ENCODE assay signal across 16 mouse cellular contexts in the genomic region with DNA sequence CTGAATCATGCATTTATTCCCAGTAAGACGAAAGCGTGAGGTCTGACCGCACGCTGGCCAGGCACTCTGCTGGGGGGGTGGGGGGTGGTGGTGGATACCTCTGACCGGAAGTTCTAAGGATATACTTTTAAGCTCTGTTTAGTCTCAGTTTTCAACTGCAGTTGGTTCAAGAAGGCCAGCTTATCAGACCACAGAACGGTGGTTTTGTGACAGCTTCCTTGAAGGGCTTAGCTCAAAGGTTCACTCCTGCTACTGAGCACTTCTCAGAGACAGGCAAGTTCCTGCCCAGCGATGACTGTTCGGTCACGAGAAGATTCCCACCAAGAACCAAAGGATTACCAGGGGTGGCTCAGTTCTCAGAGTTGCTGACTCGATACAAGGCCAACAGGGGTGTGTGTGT. TPM values are rescaled to one million over a fixed set of nuclear protein-coding genes. Genes with fewer than 3 reads are reported as not detected.
DNase-seq lines count a peak whose midpoint lies in the region; ATAC-seq and TF ChIP-seq lines count a peak whose summit lies in the region.
"Had no signal": no experiment of that assay in that cellular context is flagged by ENCODE, and none has a peak within 500 bp of the region (broad histone marks: within the 10 kb centered on the region; RNA-seq: fewer than 3 reads in every experiment).

No protein-coding gene starts in this region.

- 0 out of 2 replicates have a peak overlapping the region, but pooled peaks have one; percentile 31 for H3K4me2 ChIP-seq in heart, embryonic 13.5 days
- H3K4me2 ChIP-seq in liver, embryonic 14.5 days (ENCODE audit: low read depth) = peak overlapping the region; percentile 57
- H3K4me2 ChIP-seq: hindbrain, embryonic 15.5 days had no signal

- no peak overlapping the region for H3K4me3 ChIP-seq in heart, embryonic 13.5 days
- no peak overlapping the region for H3K4me3 ChIP-seq in liver, embryonic 14.5 days (ENCODE audit: insufficient read depth in 1 of 2, low read depth in 2 of 2, low read length in 2 of 2)
- H3K4me3 ChIP-seq: hindbrain, embryonic 15.5 days; layer of hippocampus, adult 2 months had no signal

- no peaks in the 10 kb centered on the region for H3K27me3 ChIP-seq in heart, embryonic 13.5 days (replicated peaks)
- no peaks in the 10 kb centered on the region for H3K27me3 ChIP-seq in liver, embryonic 14.5 days (ENCODE audit: control insufficient read depth, insufficient read depth, low read length)
- H3K27me3 ChIP-seq: hindbrain, embryonic 15.5 days had no signal

- DNase-seq in heart, adult 9 months (ENCODE audit: low spot score in 2 of 2) = no peak
- peak; percentile 34 for DNase-seq in thymus, postnatal 0 days (ENCODE audit: low spot score)
- no peak for DNase-seq in thymus, postnatal 4 days
- no peak for DNase-seq in liver, embryonic 14.5 days (ENCODE audit: low read depth in 3 of 3, low spot score in 3 of 3)
- DNase-seq in yolk sac, embryonic 10.5 days (ENCODE audit: low spot score) = peak; percentile 35
- DNase-seq in urinary bladder, postnatal 10 days (ENCODE audit: low spot score) = no peak
- DNase-seq in layer of hippocampus, postnatal 10 days (ENCODE audit: low spot score in 2 of 2) = no peak
- DNase-seq: cerebellum, adult 18-20 months; kidney, adult 9 months; lung, postnatal 10 days; thymus, postnatal 14 days had no signal

- H3K4me1 ChIP-seq in heart, embryonic 13.5 days = peaks cover 57% of the 10 kb centered on the region
- H3K4me1 ChIP-seq in liver, embryonic 14.5 days (replicated peaks; ENCODE audit: control insufficient read depth in 2 of 2, insufficient read depth in 2 of 2, low read length in 1 of 2) = peaks cover 16 to 23% of the 10 kb centered on the region in 2 experiments

- H3K9me3 ChIP-seq in heart, embryonic 13.5 days = no peaks in the 10 kb centered on the region
- no peaks in the 10 kb centered on the region for H3K9me3 ChIP-seq in liver, embryonic 14.5 days (ENCODE audit: control insufficient read depth, low read length)
- H3K9me3 ChIP-seq: hindbrain, embryonic 15.5 days had no signal

- 45% methylated on average over 10 of the region's 10 CpGs for WGBS in heart, embryonic 13.5 days
- WGBS in liver, embryonic 14.5 days (ENCODE audit: insufficient replicate concordance) = 8% methylated on average over 10 of the region's 10 CpGs

- no peak for TF ChIP-seq EP300 in liver, embryonic 14.5 days (IDR thresholded peaks at IDR 0.05; ENCODE audit: low read depth)

- ATAC-seq in heart, embryonic 13.5 days (ENCODE audit: extremely low read depth, insufficient number of reproducible peaks, low FRiP score, low TSS enrichment) = no peak
- ATAC-seq in liver, embryonic 14.5 days (ENCODE audit: insufficient read depth) = no peak

- no peak for TF ChIP-seq CTCF in liver, embryonic 14.5 days (IDR thresholded peaks at IDR 0.05; ENCODE audit: low read depth)

- peaks cover 69% of the 10 kb centered on the region for H3K36me3 ChIP-seq in heart, embryonic 13.5 days
- H3K36me3 ChIP-seq in liver, embryonic 14.5 days (replicated peaks; ENCODE audit: control insufficient read depth, insufficient read depth, low read depth) = peaks cover 60% of the 10 kb centered on the region

- peak overlapping the region; percentile 88 for H3K27ac ChIP-seq in heart, embryonic 13.5 days (replicated peaks)
- H3K27ac ChIP-seq in liver, embryonic 14.5 days = peak overlapping the region; percentile 69
- H3K27ac ChIP-seq: hindbrain, embryonic 15.5 days; layer of hippocampus, adult 2 months had no signal

- no peak overlapping the region; the same call in 1 of the 2 replicates for H3K9ac ChIP-seq in heart, embryonic 13.5 days
- peak overlapping the region; percentile 31; the same call in 1 of the 2 replicates for H3K9ac ChIP-seq in liver, embryonic 14.5 days (replicated peaks)
- H3K9ac ChIP-seq: hindbrain, embryonic 15.5 days had no signal

RNA-seq across cellular contexts. Expression of a gene that starts 41.2 kb away (rescaled TPM):
- polyA plus RNA-seq in heart, embryonic 13.5 days (2015; fragmentation: Nextera tagmentation; extraction: Ambion mirVana) = 12.4 and 13.5 TPM in 2 replicates
- 4.2 and 4.4 TPM in 2 replicates for polyA plus RNA-seq in thymus, postnatal 0 days (2015; fragmentation: Nextera tagmentation; extraction: Ambion mirVana)
- polyA plus RNA-seq in liver, embryonic 14.5 days (2012; rRNA removed) = 4.8 and 4.9 TPM in 2 replicates
- polyA plus RNA-seq in liver, embryonic 14.5 days (2014; fragmentation: Nextera tagmentation; extraction: Ambion mirVana) = 6.7 TPM in 2 replicates
- total RNA-seq in layer of hippocampus, postnatal 10 days (2021) = 10 to 100 TPM; 25.7 to 27.1 TPM

RNA-seq across cellular contexts. Expression of a gene that starts 44.0 kb away (rescaled TPM):
- 95.4 and 99.4 TPM in 2 replicates for polyA plus RNA-seq in heart, embryonic 13.5 days (2015; fragmentation: Nextera tagmentation; extraction: Ambion mirVana)
- 71.3 and 75.3 TPM in 2 replicates for polyA plus RNA-seq in thymus, postnatal 0 days (2015; fragmentation: Nextera tagmentation; extraction: Ambion mirVana)
- polyA plus RNA-seq in liver, embryonic 14.5 days (2012; rRNA removed) = 26.2 and 32.4 TPM in 2 replicates
- 35.6 and 41.2 TPM in 2 replicates for polyA plus RNA-seq in liver, embryonic 14.5 days (2014; fragmentation: Nextera tagmentation; extraction: Ambion mirVana)
- 100 to 1,000 TPM; 104 TPM for total RNA-seq in layer of hippocampus, postnatal 10 days (2021)

RNA-seq across cellular contexts. Expression of a gene that starts 51.0 kb away (rescaled TPM):
- not detected in 2 replicates for polyA plus RNA-seq in heart, embryonic 13.5 days (2015; fragmentation: Nextera tagmentation; extraction: Ambion mirVana)
- 0.08 and 0.16 TPM in 2 replicates for polyA plus RNA-seq in thymus, postnatal 0 days (2015; fragmentation: Nextera tagmentation; extraction: Ambion mirVana)
- not detected in 2 replicates for polyA plus RNA-seq in liver, embryonic 14.5 days (2012; rRNA removed)
- polyA plus RNA-seq in liver, embryonic 14.5 days (2014; fragmentation: Nextera tagmentation; extraction: Ambion mirVana) = not detected in 2 replicates
- not detected for total RNA-seq in layer of hippocampus, postnatal 10 days (2021)
- total RNA-seq: gastrocnemius, adult 18-20 months; layer of hippocampus, adult 2 months; left cerebral cortex, postnatal 14 days had no signal

Comparison
In these comparisons a context has a peak if more than half of its experiments do, and no peak if none do; other contexts are left out.
1. DNase-seq: peak in thymus, postnatal 0 days (single experiment) and yolk sac, embryonic 10.5 days (single experiment); none in heart, adult 9 months (0 of 2), thymus, postnatal 4 days (single experiment), liver, embryonic 14.5 days (0 of 3), urinary bladder, postnatal 10 days (single experiment) and layer of hippocampus, postnatal 10 days (0 of 2).